Mouse (Mus musculus) midbrain, embryonic 14.5 days (tissue): ENCODE results near the gene Olfr1085. TPM values are rescaled to one million over a fixed set of nuclear protein-coding genes. Genes with fewer than 3 reads are reported as not detected.
"Not testable (repeated sequence)": the region's sequence is repeated elsewhere in the genome, so short reads cannot be mapped to it uniquely, and the experiment has no call there.

ENCODE experiments used
- ATAC-seq: fragments of 200-750 bp; cut with Nextera tagmentation; 2 replicates; pipeline ENCODE4 v1.8.0; 2017; ENCODE audit warnings: moderate number of reproducible peaks, moderate library complexity; ENCODE audit not compliant: low FRiP score, low TSS enrichment
- DNase-seq: peaks from one replicate; pipeline ENCODE4 v3.0.0-alpha.2; 2015
- H3K27ac ChIP-seq: fragments of 300-500 bp; sonication (generic); replicated peaks from 2 replicates; pipeline ENCODE4 v1.5.1; 2014; ENCODE audit warnings: mild to moderate bottlenecking, low read depth, low read length, moderate library complexity
- H3K27me3 ChIP-seq: fragments of 300-500 bp; sonication (generic); 2 replicates; pipeline ENCODE4 v1.6.1; 2014; ENCODE audit warnings: low read length, control low read depth, mixed read lengths; ENCODE audit not compliant: control insufficient read depth, insufficient read depth
- H3K36me3 ChIP-seq: fragments of 300-500 bp; sonication (generic); 2 replicates; pipeline ENCODE4 v1.6.1; 2014; ENCODE audit warnings: low read length, control low read depth; ENCODE audit not compliant: control insufficient read depth, insufficient read depth
- H3K4me1 ChIP-seq: fragments of 300-500 bp; sonication (generic); 2 replicates; pipeline ENCODE4 v1.6.1; 2014; ENCODE audit warnings: mild to moderate bottlenecking, antibody characterized with exemption, low read length, control low read depth; ENCODE audit not compliant: control insufficient read depth, insufficient read depth
- H3K4me2 ChIP-seq: fragments of 300-500 bp; sonication (generic); 2 replicates; pipeline ENCODE4 v1.6.1; 2014; ENCODE audit warnings: mild to moderate bottlenecking, low read length, moderate library complexity
- H3K4me3 ChIP-seq: fragments of 300-500 bp; sonication (generic); replicated peaks from 2 replicates; pipeline ENCODE4 v1.5.1; 2014; ENCODE audit warnings: low read depth, low read length
- H3K9ac ChIP-seq: fragments of 300-500 bp; sonication (generic); replicated peaks from 2 replicates; pipeline ENCODE4 v1.6.1; 2014; ENCODE audit warnings: mild to moderate bottlenecking, low read length, moderate library complexity
- H3K9me3 ChIP-seq: fragments of 300-500 bp; sonication (generic); 2 replicates; pipeline ENCODE4 v1.6.1; 2016; ENCODE audit warnings: low read length, control low read depth, mixed read lengths; ENCODE audit not compliant: control insufficient read depth
- WGBS: fragments of 180-500 bp; shearing (Covaris S2); extraction: QIAGEN DNeasy Blood & Tissue Kit; methylation state at CpG from one replicate; pipeline ENCODE4 v1.1.7; 2014; 5-methylcytosine and 5-hydroxymethylcytosine counted together
- polyA plus RNA-seq: library from polyadenylated mRNA; unstranded; fragments of >200 nt; fragmentation: Nextera tagmentation; extraction: Ambion mirVana; gene quantifications from 2 replicates; pipeline ENCODE4 v1.2.1, GENCODE M21; 2014

Olfr1085 gene
- not detected in 2 replicates for polyA plus RNA-seq

- ATAC-seq: no peak
These were observed at the start of gene Olfr1085 for GRCm38 (mm10) chr2:86661919-86662318. Olfr1085 (minus strand) TSS chr2:86662019.

GRCm38 (mm10) chr2:86698295-86698694 is 36.5 kb upstream of the Olfr1085 start, which contains the start of gene Olfr1087:
Olfr1087 (minus strand) TSS chr2:86698395.
- Histone ChIP-seq H3K9me3 (no peaks in the 10 kb centered on the region), H3K27me3 (no peaks in the 10 kb centered on the region), H3K27ac (no peak within 1 kb of the TSS), H3K4me2 (no peak within 1 kb of the TSS), H3K4me1 (no peaks in the 10 kb centered on the region), H3K9ac (no peak within 1 kb of the TSS), H3K4me3 (no peak within 1 kb of the TSS), H3K36me3 (no peaks in the 10 kb centered on the region)
- DNase-seq: no peak
- ATAC-seq: no peak

More at GRCm38 (mm10) chr2:86661919-86662318, at the start of gene Olfr1085:
- H3K4me3 ChIP-seq: no peak within 1 kb of the TSS
- H3K4me1 ChIP-seq: no peaks in the 10 kb centered on the region
- H3K27ac ChIP-seq: no peak within 1 kb of the TSS
- no peaks in the 10 kb centered on the region for H3K9me3 ChIP-seq
- no peak within 1 kb of the TSS for H3K4me2 ChIP-seq
- H3K36me3 ChIP-seq: no peaks in the 10 kb centered on the region
- DNase-seq: no peak
- H3K9ac ChIP-seq: no peak within 1 kb of the TSS
- no peaks in the 10 kb centered on the region for H3K27me3 ChIP-seq
- 28% methylated on average over 1 of the region's 1 CpGs for WGBS

GRCm38 (mm10) chr2:86679992-86680391 is 18.2 kb upstream of the Olfr1085 start, which contains the start of gene Olfr1086:
Olfr1086 (minus strand) TSS chr2:86680092.
- no peak for ATAC-seq
- no peak for DNase-seq
- H3K9me3 ChIP-seq: no peaks in the 10 kb centered on the region
- H3K27me3 ChIP-seq: no peaks in the 10 kb centered on the region
- no peak within 1 kb of the TSS for H3K4me2 ChIP-seq
- no peak within 1 kb of the TSS for H3K27ac ChIP-seq
- H3K36me3 ChIP-seq: no peaks in the 10 kb centered on the region
- no peak within 1 kb of the TSS for H3K4me3 ChIP-seq
- no peak within 1 kb of the TSS for H3K9ac ChIP-seq
- no peaks in the 10 kb centered on the region for H3K4me1 ChIP-seq
- 72% methylated on average over 2 of the region's 2 CpGs for WGBS

GRCm38 (mm10) chr2:86639625-86640024 is 22.2 kb downstream of the Olfr1085 start, which contains the start of gene Olfr1084:
Olfr1084 (minus strand) TSS chr2:86639725.
- not testable (repeated sequence) for H3K4me3 ChIP-seq, H3K27ac ChIP-seq, DNase-seq, H3K27me3 ChIP-seq, H3K36me3 ChIP-seq, ATAC-seq, H3K9me3 ChIP-seq, H3K9ac ChIP-seq, H3K4me2 ChIP-seq, H3K4me1 ChIP-seq
- 91% methylated on average over 1 of the region's 1 CpGs for WGBS

Other genes with a start within 250 kb of the Olfr1085 start
- gene Olfr1061, start 248.0 kb downstream of the Olfr1085 start, polyA plus RNA-seq: not detected in 2 replicates
- gene Olfr1062, start 235.3 kb downstream of the Olfr1085 start, polyA plus RNA-seq: not detected in 2 replicates
- not detected in 2 replicates for gene Olfr1065, start 211.4 kb downstream of the Olfr1085 start, polyA plus RNA-seq
- not detected in 2 replicates for gene Olfr1066, start 205.8 kb downstream of the Olfr1085 start, polyA plus RNA-seq
- not detected in 2 replicates for gene Olfr228, start 174.6 kb downstream of the Olfr1085 start, polyA plus RNA-seq
- gene Olfr1076, start 153.6 kb downstream of the Olfr1085 start, polyA plus RNA-seq: not detected in 2 replicates
- gene Olfr1079, start 119.5 kb downstream of the Olfr1085 start, polyA plus RNA-seq: not detected in 2 replicates
- gene Olfr1080, start 103.8 kb downstream of the Olfr1085 start, polyA plus RNA-seq: not detected in 2 replicates
- not detected in 2 replicates for gene Olfr1082, start 63.1 kb downstream of the Olfr1085 start, polyA plus RNA-seq
- not detected in 2 replicates for gene Olfr1084, start 22.3 kb downstream of the Olfr1085 start, polyA plus RNA-seq
- not detected in 2 replicates for gene Olfr1086, start 18.1 kb upstream of the Olfr1085 start, polyA plus RNA-seq
- not detected in 2 replicates for gene Olfr1087, start 36.4 kb upstream of the Olfr1085 start, polyA plus RNA-seq
- not detected in 2 replicates for gene Olfr1089, start 71.7 kb upstream of the Olfr1085 start, polyA plus RNA-seq
- not detected in 2 replicates for gene Olfr1090, start 97.0 kb upstream of the Olfr1085 start, polyA plus RNA-seq
- gene Olfr1093, start 120.5 kb upstream of the Olfr1085 start, polyA plus RNA-seq: not detected in 2 replicates
- gene Olfr141, start 148.0 kb upstream of the Olfr1085 start, polyA plus RNA-seq: not detected in 2 replicates
- gene Olfr1094, start 162.6 kb upstream of the Olfr1085 start, polyA plus RNA-seq: not detected in 2 replicates
- not detected in 2 replicates for gene Olfr1095, start 189.7 kb upstream of the Olfr1085 start, polyA plus RNA-seq
- not detected in 2 replicates for gene Gm13723, start 212.8 kb upstream of the Olfr1085 start, polyA plus RNA-seq
- gene Olfr1097, start 230.2 kb upstream of the Olfr1085 start, polyA plus RNA-seq: not detected in 2 replicates